Mouse (Mus musculus) cerebellum, postnatal 14 days (tissue): Measurements from ENCODE around the gene Slc8a1.

Source experiments
- DNase-seq, 2 experiments: peaks; one replicate each; pipeline ENCODE4 v3.0.0; 2021; ENCODE audit warnings: mixed read lengths in 2 of 2

The Slc8a1 gene

GRCm38 (mm10) chr17:81502732-81503131 lies 235.4 kb downstream of the Slc8a1 start:
- peak; percentile 85 to 91 for DNase-seq

DNA sequence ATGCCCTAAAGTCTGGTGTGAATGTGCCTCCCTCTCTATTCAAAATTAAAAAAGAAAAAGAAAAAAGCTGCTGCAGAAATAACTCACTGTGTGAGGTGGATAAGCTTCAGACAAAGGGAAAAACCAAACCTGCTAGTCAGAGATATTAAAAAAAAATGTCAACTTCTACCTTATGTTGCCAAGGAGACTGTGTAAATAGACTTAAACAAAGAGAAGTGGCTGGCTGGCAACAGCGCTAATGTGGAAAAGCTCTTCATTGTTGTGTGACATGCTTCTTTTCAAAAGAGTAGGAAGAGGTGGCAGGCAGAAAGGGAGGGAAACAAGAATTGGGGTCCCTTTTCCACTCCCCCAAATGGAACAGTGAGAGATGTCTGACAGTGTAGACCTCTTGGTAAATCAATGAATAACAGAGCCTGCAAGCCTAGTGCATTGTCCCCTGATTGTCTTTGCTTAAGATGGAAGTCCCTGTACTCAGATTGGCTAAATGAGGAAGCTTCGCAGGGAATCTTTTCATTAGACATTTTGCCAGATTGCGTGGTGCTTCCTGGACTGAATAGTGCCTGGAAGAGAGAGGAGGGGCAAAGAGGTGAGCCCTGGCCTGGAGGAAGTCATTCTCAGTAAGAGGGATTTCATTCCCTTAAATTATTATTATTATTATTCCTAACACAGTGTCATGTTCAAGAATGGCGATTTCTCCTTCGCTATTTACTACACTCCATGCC lies 237.3 kb downstream of the Slc8a1 start:
- peak in 1 of 2 experiments; percentile 72 for DNase-seq

GRCm38 (mm10) chr17:81497919-81498318 lies 240.3 kb downstream of the Slc8a1 start:
- DNase-seq: no peak

DNA sequence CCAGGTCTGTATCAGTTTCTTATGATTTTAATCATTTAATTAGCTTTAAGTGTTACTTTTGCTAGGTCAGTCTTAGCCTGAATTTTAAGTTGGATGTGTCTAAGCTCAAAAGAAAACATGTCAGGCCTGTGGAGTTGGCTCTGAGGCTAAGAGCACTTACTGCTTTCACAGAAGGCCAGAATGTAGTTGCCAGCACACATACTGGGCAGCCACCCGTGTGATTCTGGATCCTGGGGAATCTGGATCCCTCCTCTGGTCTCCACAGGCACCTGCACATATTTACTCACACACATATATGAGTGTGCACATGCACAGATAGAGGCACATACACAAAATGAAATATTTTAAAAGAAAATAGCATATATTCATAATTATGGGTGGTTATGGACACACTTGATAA lies 241.6 kb downstream of the Slc8a1 start:
- DNase-seq: peak; percentile 45 to 75

GRCm38 (mm10) chr17:81492216-81492865 lies 245.8 kb downstream of the Slc8a1 start:
- DNase-seq: peak in 1 of 2 experiments; percentile 30

- DNase-seq: peak; percentile 23 to 33
Observed at GRCm38 (mm10) chr17:81486388-81486787, 251.8 kb downstream of the Slc8a1 start.

- DNase-seq: peak; percentile 82 to 83
Observed at GRCm38 (mm10) chr17:81481843-81482490, 256.2 kb downstream of the Slc8a1 start.

GRCm38 (mm10) chr17:81480351-81481161 lies 257.6 kb downstream of the Slc8a1 start:
- peak; percentile 65 for DNase-seq

GRCm38 (mm10) chr17:81479807-81480206 lies 258.4 kb downstream of the Slc8a1 start:
- no peak for DNase-seq

DNA sequence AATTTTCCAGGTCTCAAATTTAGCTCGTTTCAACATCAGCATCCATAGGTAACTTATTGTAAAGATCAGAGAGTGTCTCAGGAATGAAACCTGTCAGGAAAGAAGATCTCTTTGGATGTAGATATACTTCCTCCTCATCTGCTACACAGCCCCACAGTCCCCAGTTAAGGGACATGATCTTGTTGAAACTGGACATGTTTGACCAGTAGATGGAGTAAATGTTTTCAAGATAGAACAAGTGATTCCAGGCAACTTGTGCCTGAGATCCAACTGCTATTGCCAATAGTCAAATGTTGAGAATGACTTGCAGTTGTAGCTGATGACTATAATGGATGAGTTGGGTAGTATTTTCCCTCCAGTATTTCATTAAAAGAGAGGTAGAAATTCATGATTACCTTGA lies 260.8 kb downstream of the Slc8a1 start:
- no peak for DNase-seq

GRCm38 (mm10) chr17:81473363-81473762 lies 264.8 kb downstream of the Slc8a1 start:
- DNase-seq: peak; percentile 21 to 52

GRCm38 (mm10) chr17:81468941-81469340 lies 269.2 kb downstream of the Slc8a1 start:
- peak in 1 of 2 experiments; percentile 22 for DNase-seq

DNA sequence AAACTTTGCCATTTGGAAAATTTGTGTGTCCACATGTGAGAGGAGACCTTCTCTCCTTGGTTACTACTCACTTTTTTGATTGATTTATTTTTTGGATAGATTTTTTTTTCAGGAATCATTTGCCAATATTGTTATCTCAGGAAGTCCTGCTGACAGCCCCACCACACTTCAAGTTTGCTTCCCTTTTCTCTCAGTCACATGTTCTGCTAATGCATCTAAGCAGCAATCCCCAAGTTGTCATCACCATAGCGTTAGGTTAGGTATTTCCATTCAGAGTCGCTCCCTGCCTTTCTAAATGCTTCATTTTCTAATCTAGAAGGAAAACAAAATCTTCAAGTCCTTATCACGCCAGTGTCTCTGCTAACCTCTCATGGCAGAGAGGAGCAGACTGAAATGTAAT lies 278.8 kb downstream of the Slc8a1 start:
- no peak for DNase-seq

GRCm38 (mm10) chr17:81455977-81456376 lies 282.2 kb downstream of the Slc8a1 start:
- no peak for DNase-seq

GRCm38 (mm10) chr17:81455269-81455668 lies 282.9 kb downstream of the Slc8a1 start:
- no peak for DNase-seq

DNA sequence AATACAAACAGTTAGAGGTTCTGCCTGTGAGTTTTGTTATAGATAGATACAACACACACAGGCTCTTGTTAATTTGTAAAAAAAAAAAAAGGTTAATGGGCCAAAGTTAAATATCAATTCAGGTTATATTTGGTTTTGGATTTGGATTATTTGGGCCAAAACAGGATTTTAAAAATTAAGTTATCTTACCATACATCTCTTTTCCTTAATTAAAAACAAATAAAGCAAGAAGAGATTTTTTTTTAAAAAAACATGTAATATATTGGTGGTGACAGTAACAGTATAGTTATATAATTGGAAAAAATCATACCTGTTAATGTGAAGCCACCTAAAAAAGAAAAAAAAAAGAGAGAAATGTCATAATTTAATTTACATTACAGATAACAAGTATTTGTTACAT lies 296.7 kb downstream of the Slc8a1 start, which contains the start of gene Gm11096:
TSS of gene Gm11096 (plus strand) at position 301 of the 400 bp plus-strand sequence.
- no peak for DNase-seq

DNA sequence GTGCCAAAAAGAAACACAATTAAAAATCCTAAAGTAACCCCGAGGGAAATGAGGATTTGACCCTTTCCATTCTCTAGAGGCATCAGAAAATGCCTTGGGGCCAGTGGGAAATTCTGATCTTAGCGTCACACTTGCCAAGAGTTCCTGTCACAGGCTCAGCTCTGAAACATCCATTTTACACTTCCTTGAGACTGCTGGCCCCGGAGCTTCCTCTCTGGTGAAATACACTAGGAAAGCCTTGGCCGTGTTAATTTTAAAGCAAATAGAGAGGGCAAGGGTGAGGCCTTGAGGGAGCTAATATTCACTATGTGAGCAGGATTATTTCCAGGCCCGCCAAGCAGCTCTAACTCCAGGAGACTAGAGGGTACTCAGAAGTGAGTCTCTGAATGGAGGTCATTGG lies 305.0 kb downstream of the Slc8a1 start:
- no peak for DNase-seq

GRCm38 (mm10) chr17:81432733-81433132 lies 305.4 kb downstream of the Slc8a1 start:
- no peak for DNase-seq

DNA sequence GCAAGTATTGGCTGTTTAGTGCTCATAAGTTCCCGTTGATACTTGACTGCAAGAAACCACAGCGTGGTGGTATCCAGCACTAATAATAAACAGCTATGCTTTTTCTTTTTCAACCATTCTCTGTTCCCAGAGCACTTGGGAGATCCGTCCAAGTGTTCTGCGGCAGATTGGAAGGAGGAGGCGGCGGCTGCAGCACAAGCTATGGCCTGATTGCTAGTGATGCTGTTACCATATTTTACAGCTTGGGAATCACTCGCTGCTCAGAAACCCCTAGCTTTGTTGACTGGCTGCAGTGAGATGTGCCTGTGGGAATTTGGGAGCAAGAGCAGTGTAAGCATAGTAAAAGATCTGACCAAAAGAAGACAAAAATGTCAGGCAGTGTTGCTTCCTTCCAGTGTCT lies 310.9 kb downstream of the Slc8a1 start:
- no peak for DNase-seq

DNA sequence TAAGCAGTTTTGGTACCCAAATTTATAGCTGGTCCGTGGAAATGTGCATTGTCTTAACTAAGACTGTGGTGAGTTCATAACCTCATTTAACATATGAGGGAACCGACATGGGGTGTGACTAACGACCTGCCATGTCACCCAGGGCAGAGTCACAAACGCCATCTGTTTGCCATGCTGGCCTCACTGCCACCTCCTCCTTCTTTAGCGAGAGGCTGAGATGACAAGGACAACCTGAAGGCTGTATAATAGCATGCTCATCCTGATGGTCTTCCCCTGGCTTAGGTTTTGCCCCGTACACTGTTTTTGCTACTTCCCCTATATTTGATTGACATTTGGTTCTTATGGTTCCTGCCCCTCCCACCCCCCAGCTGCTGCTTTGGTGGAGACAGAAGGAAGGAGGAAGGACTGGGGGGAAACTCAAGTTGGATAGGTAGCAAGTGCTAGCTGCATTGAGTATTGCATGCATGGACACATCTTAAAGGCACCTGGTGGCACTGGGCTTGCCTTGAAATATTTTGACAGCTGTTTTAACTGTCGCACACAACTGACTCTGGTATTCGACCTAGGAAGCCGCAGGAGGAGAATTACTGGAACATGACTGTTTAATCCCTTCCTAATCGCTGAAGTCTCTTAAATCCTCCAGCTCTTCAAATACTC lies 313.8 kb downstream of the Slc8a1 start:
- DNase-seq: peak; percentile 46 to 53

DNA sequence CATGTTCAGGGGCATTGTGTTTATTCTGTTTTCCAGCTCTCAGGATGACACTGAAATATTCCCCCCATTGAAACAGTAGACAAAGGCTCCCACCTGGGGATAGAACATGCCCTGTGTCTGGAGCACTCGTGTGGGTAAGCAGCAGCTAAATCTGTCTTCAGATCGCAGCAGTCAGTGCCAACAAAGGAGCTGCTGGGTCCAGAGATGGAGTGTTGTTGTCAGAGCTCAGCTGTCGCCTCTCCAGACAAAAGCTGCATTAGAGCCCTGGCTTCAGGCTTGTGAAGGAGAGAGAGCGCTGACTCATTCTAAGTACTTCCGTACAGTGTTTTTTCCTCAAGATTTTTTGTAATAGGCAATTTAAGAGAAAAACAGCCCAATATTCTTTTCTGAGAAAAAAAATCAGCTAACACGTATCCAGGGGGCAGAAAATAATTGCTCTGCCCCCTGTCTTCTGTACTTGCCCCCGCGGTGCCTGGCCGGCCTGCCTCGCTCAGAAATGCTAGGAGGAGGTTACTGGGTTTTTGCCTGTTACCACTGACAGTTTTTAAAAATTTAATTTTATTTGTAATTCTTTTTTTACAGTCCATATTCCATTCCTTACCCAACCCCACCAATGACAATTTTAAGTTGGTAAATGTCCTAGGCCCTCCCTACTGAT lies 318.2 kb downstream of the Slc8a1 start:
- peak; percentile 32 to 33 for DNase-seq
